Mouse (Mus musculus): ENCODE results near the gene Nfix.

DNA sequence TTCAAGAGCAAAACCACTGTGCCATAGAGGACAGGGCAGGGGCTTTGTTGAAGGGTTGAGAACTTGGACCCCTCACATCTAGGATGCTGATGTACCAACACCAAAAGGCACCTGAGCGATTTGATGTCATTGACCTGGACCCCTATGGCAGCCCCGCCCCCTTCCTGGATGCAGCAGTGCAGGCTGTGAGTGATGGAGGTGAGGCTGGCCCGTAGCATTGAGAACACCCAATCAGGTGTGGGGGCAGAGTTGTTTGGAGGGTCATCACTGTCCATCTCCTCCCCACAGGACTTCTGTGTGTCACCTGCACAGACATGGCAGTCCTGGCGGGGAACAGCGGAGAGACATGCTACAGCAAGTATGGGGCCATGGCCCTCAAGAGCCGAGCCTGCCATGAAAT, 105.0 kb downstream of the Nfix start:
- TF ChIP-seq CTCF (IDR thresholded peaks at IDR 0.05; ENCODE audit: borderline replicate concordance, control insufficient read depth, extremely low read depth, insufficient read depth, low read length, poor library complexity) (no peak), POLR2A (IDR thresholded peaks at IDR 0.05; ENCODE audit: control insufficient read depth, extremely low read depth, insufficient read depth, low read length, poor library complexity) (no peak)

Measured in thymus, adult 2 months (tissue).